Mouse (Mus musculus): ENCODE data around the gene Hs3st2.
"Not testable (repeated sequence)": the region's sequence is repeated elsewhere in the genome, so short reads cannot be mapped to it uniquely, and the experiment has no call there.

Gene Hs3st2

GRCm38 (mm10) chr7:121391225-121391983 is at the start of gene Hs3st2:
Gene Hs3st2, plus strand, starts transcription at chr7:121391859.
- no peak for DNase-seq (ENCODE audit: low read depth, low spot score)

- DNase-seq (ENCODE audit: low read depth, low spot score): no peak
These were observed 43.2 kb upstream of the Hs3st2 start for GRCm38 (mm10) chr7:121348284-121348963.

DNA sequence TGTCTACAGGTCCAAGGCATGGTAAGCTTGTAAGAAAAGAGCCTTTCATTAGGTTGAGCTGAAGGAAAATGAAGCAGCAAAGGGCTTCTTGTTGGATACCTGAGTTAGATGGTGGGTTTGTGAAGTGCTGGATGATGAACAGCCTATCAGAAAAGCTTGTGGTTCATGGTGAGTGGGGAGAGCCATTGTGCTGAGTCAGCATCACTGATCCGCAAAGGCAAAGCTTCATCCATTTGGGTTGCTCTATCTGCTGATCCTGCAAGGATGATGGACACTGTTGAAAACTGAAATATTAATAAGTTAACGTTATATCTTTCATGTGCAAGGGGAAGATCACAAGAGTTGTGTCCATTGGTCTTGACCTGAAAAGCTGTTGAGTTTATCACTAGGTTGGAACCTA is 40.0 kb upstream of the Hs3st2 start:
- no peak for DNase-seq (ENCODE audit: low read depth, low spot score)

DNA sequence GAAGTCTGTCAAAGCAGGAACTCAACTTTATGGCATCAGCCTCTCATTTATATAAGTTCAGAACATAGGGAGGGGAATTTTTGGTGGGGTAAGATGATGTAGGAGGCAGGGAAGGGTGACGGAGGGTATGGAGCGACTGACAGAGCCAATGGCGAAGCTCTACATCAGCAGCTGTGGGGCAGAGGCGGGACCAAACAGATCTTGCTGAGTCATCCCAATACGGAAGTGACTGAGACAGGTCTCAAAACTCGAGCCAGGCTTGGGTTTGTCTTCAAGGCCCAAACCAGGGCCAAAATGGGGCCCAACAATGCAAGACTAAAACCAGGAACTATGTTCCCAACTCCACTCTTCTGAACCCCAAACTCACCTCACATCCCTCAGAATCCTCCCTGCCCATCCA is 30.2 kb upstream of the Hs3st2 start:
- DNase-seq (ENCODE audit: low read depth, low spot score): not testable (repeated sequence)

GRCm38 (mm10) chr7:121365584-121365983 is 26.1 kb upstream of the Hs3st2 start:
- DNase-seq (ENCODE audit: low read depth, low spot score): no peak

DNA sequence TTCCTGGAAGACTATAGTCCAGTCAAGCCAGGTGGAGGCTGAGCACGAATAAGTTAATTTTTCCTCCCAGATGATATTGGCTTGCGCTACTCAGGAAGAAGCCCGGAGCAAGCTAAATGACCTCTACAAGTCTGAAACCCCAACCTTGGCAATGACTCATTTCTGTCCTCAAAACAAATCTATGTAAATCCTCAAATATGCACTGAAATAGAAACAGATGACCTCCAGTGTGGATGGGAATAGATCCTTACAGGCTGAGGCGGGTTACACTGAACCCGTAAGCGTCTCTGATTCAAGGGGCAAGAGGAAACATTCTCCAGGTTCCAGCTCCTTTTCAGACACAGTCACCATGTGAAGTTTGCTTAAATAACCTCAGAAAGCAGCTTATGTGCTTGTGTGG is 24.5 kb upstream of the Hs3st2 start:
- DNase-seq (ENCODE audit: low read depth, low spot score): no peak

- DNase-seq (ENCODE audit: low read depth, low spot score): no peak
These were observed 19.7 kb upstream of the Hs3st2 start for GRCm38 (mm10) chr7:121371990-121372389.

DNA sequence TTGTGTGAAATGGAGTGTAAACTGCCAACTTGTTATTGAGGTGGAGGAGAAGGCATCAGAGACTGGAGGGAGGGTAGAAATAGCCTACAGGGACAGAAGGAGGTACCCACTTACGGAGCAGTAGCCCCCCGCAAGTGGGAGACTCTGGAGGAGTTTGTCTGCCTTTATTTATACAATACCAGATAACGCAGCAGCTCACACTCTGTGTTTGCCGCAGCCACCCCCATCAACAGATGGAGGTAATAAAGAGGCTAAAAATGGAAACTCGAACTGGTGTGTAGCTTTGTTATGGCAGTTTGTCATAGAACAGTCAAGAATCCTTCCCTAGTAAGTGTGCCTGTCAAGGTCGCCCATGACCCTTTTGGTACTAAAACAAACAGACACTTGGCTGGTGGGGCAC is 16.2 kb upstream of the Hs3st2 start:
- no peak for DNase-seq (ENCODE audit: low read depth, low spot score)

DNA sequence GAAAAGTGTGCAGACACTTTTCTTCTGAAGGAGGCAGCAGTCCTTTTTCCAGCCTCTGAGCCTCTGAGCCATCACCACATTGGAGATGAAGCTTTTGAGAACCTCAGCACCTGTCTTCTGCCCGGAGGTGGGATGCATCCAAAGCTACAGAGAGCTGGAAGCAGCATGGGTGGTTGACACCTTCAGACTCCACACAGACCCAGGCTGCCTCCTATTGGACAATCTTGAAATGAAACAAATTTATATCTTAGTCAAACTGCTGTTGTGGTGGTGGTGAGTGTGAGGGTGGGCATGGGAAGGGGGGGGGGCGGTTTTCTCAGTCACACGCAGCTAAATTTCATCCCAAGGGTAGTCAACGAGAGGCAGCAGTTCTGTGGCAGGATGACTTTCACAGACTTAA is 12.7 kb upstream of the Hs3st2 start:
- no peak for DNase-seq (ENCODE audit: low read depth, low spot score)

GRCm38 (mm10) chr7:121391984-121392739 is 503 bp downstream of the Hs3st2 start:
- DNase-seq (ENCODE audit: low read depth, low spot score): no peak

- DNase-seq (ENCODE audit: low read depth, low spot score): no peak
These were observed 1.0 kb downstream of the Hs3st2 start for GRCm38 (mm10) chr7:121392740-121392993.

- no peak for DNase-seq (ENCODE audit: low read depth, low spot score)
These were observed 2.2 kb downstream of the Hs3st2 start for GRCm38 (mm10) chr7:121393884-121394283.

DNA sequence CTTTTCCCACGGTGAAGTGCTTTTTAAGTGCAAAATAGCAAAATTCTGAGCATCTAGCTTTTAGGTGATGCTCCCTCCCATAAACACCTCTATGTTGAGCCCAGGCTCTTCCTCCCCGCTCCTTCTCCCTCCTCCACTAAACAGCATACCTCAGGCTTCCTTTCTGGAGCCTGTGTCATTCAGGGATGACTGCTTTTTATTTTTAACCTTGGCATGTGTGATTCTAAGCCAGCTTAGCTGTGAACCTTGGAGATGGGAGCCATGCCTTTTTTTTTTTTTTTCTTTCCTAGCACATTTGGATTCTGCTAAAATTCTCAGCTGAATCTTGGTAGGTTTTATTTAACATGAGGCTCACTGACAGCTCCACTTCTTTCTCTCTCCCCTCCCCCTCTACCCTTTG is 3.2 kb downstream of the Hs3st2 start:
- no peak for DNase-seq (ENCODE audit: low read depth, low spot score)

DNA sequence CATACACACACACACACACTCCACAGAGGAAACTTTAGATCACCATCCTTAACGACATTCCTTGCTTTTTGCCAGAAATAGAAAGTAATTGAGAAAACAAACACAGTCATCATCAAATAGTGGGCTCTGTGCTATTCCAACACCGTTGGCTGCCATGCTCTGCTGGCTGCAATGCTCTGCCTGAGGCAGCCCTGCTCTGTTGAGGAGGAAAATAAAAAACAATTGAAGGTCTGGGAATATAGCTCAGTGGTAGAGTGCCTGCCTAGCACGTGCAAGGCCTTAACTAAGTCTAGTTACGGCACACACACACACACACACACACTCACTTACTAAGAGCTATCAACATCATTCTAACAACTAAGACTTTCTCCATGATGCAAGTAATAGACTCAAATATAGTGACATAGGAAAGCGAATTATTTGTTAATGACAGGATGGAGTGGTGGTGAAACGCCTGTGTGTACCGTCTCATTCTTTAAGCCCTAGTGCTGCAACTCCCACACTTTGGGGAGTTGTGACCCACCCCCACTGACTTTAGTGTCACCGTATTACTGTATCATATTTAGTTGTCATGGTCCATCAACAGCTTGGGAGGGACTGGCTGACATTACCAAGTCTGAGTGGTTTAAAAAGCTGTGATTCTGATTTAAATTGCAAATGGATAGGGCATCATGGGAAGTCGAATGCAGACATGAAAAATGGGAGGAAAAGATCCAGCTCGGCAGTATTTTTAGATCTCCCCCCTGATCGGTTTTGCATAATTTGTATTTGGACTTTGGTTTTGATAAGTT is 19.3 kb downstream of the Hs3st2 start:
- DNase-seq (ENCODE audit: low read depth, low spot score): no peak

DNA sequence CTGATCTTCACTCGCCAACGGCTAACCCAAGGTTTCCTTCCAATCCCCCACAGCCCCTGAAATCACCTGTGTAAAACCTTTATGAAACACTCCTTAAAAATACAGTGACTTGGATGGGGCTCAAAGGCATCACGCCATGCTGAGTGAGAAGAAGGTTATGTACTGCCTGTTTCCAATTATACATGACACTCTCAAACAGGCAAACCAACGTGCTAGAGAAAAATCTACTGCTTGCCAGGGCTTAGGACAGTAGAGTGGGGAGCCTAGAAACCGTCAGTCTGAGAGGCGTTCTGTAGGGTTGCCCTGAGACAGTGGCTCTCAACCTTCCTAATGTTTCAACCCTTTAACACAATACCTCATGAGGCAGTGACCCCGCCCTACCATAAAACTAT is 19.8 kb downstream of the Hs3st2 start:
- DNase-seq (ENCODE audit: low read depth, low spot score): no peak

DNA sequence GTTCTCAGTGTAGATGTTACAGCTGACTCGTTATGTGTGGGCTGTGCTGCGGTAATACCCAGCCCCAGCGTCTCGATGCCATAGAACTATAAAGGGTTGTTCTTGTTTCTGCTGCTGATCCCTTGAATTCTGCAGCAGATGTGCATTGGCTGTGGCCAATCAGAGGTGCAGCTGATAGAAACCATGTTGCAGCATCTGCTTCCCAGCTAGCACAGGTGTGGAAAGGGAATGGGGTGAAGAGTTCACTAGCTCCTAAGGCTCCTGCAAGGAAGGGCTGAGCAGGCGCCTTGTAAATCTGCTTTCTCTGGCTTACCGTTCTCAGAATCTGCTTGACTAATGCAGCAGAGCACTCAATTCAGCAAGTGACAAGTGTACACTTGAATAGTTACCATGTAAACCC is 45.2 kb downstream of the Hs3st2 start:
- DNase-seq (ENCODE audit: low read depth, low spot score): no peak

DNA sequence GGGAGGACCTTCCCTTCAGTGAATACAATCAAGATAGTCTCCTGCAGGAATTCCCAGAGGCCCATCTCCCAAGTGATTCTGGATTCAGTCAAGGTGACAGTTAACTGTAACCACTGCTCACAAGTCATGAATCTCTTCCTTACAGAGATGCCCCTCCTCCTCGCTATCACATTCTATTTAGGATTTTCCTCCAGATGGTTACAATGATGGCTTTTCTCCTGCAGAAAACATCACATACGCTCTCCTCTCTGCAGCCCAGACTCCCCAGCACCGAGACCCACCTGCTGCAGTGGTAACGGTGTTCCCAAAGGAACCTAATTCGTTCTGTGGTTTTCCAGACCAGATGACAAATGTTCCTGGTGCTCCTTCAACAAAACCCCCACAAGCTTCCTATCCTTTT is 49.5 kb downstream of the Hs3st2 start:
- no peak for DNase-seq (ENCODE audit: low read depth, low spot score)

GRCm38 (mm10) chr7:121444336-121444735 is 52.7 kb downstream of the Hs3st2 start:
- DNase-seq (ENCODE audit: low read depth, low spot score): no peak

- peak; percentile 25 for DNase-seq (ENCODE audit: low read depth, low spot score)
These were observed 54.6 kb downstream of the Hs3st2 start for GRCm38 (mm10) chr7:121446281-121446680.

- no peak for DNase-seq (ENCODE audit: low read depth, low spot score)
These were observed 59.5 kb downstream of the Hs3st2 start for GRCm38 (mm10) chr7:121450951-121451843.

GRCm38 (mm10) chr7:121456716-121457115 is 65.1 kb downstream of the Hs3st2 start:
- DNase-seq (ENCODE audit: low read depth, low spot score): no peak

All from skeletal muscle tissue, adult 2 months (tissue).